Mouse (Mus musculus): ENCODE results near the gene Sar1b. TPM values are rescaled to one million over a fixed set of nuclear protein-coding genes. Genes with fewer than 3 reads are reported as not detected.
"Not testable (repeated sequence)": the region's sequence is repeated elsewhere in the genome, so short reads cannot be mapped to it uniquely, and the experiment has no call there.

Gene Sar1b
- total RNA-seq, 4 experiments from 2014 or later, result 149 to 178 (median 154) TPM

DNA sequence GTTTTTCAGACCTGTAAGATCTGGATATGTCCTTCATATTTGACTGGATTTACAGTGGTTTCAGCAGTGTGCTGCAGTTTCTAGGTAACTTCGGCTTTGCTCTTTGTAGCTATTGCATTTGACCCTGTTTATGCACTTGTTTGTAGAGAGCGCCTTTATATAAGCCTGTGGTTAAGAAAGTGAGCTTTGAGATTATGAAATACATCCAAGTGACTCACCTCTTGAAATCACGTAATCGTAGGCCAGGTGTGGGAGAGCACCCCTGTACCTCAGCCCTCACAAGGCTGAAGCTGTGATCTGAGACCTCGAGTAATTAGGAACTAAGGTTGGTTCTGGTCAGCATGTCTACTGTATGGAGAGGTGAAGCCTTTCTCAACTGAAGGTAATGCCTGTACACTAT is 14.0 kb downstream of the Sar1b start:
- no peak for DNase-seq (ENCODE audit: low spot score)

DNA sequence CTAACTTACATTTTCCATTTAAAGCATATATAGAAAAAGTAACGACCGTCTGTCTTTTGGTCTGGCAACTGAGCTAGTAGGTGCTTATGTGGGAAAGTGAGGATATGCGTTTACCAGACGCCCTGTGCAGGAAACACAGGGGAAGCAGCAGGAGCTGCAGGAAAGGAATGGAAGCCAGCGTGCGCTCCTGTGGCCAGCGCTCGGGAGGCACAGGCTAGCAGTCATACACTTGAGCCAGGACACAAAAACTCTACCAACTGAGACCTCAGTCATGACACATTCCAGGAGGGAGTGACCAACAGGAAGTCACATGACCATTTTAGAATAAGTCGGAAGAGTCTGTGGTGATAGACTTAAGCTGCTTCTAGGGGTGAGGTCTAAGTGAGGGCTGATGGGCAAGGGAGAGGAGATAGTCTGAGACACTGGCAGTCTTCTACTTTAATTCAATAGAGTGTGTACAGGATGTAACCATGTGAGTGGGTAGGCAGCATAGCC is 17.3 kb downstream of the Sar1b start:
- DNase-seq (ENCODE audit: low spot score), result no peak

DNA sequence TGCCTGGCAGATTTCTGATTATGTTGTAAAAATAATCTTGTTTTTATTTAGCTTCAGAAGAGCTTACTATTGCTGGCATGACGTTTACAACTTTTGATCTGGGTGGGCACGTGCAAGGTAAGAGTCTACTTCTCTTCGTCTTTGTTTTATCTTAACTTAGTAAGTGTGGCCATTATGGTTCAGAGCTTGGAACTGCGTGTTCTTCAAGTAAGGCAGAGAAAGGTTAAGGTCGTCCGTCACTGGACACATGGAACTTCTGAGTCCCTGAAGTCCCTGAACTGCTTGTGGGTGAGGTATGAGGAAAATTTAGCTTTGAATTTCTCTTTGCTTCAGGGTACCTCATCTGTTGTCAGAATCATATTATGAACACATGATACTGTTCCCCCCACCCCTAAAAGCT is 19.2 kb downstream of the Sar1b start:
- no peak for DNase-seq (ENCODE audit: low spot score)

DNA sequence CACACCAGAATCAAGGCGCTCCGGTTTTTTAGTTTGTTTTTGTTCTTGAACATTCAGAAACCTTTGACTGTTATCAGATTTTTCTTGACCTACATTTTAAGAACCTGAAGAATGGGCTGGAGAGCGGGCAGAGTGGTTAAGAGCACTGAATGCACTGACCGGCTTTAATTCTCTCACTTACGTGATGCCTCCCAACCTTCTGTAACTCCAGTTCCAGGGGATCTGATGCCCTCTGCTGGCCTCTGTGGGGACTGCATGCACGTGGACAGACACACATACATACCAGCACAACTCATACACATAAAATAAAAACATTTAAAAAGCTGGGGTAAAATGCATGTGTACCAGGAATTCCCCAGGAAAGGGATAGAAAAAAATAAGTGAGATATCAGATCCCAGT is 22.4 kb downstream of the Sar1b start:
- no peak for DNase-seq (ENCODE audit: low spot score)

DNA sequence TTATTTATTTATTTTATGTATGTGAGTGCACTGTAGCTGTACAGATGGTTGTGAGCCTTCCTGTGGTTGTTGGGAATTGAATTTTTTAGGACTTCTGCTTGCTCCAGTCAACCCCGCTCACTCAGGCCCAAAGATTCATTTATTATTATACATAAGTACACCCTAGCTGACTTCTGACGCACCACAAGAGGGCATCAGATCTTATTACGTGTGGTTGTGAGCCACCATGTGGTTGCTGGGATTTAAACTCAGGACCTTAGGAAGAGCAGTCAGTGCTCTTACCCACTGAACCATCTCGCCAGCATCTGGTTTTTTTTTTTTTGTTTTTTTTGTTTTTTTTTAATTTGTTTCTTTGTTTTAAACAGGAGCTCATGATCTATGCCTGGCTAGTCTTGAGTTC is 26.2 kb downstream of the Sar1b start:
- DNase-seq (ENCODE audit: low spot score), result not testable (repeated sequence)

DNA sequence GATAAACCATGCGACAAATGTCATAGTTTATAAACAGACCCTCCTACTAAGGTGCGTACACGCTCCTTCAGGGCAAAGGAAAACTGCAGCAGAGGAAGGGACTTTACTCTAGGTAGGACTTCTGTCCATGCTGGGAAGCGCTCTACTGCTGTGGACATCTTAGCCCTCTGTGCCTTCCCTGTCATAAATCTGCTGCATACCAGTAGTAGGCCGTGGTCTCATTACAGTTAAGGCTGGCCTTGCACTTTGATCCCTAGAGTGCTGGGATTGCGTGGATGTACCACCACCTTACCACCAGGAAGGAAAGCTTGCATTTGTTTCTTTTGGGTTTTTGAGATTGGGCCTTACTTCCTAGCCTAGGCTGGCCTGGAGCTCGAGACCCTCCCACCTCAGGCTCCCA is 27.2 kb downstream of the Sar1b start:
- DNase-seq (ENCODE audit: low spot score), result no peak

DNA sequence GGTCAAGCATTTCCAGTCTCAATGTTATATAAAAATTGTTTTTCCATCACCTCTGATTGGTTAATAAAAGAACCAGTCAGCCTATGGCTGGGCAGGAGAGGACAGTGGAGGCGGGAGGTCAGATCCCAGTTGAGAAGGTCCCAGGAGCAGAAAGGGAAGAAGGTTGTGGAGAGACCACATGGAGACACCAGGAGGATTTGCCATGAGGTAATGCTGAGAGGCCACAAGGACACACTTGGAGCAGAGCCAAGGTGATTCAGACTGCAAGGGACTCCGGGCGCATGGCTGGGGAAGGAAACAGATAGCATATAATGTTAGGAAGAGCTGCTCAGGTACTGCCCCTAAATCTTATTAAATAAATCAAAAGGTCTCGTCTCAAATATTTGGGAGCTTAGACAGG is 32.8 kb downstream of the Sar1b start:
- no peak for DNase-seq (ENCODE audit: low spot score)

DNA sequence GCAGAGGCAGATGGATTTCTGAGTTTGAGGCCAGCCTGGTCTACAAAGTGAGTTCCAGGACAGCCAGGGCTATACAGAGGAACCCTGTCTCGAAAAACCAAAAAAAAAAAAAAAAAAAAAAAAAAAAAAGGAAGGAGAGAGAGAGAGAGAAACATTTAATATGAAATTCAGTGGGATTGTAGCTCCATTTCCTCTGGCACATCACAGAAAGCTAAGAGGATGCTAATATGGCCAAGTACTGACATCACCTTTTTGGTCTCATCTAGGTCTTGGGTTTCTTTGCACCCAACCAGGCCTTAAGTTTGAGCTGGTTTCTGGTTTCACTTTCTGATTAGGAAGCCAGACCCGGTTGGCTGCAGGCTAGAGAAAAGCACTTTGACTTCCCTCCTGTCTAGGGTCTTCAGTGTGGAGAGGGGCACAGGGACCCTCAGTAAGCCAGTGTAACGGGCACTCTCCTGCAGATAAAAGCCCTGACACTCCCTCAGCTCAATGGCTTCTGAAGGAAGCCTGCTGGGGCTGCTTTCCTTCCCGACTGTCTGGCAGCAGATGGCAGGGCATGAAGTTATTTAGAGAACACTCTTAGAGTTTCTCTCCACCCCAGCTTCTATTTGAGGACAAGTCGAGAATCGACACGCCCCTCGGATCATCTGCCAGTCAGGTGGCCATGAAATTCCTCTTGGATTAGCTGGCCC is 37.3 kb downstream of the Sar1b start:
- peak; percentile 35 for DNase-seq (ENCODE audit: low spot score)

DNA sequence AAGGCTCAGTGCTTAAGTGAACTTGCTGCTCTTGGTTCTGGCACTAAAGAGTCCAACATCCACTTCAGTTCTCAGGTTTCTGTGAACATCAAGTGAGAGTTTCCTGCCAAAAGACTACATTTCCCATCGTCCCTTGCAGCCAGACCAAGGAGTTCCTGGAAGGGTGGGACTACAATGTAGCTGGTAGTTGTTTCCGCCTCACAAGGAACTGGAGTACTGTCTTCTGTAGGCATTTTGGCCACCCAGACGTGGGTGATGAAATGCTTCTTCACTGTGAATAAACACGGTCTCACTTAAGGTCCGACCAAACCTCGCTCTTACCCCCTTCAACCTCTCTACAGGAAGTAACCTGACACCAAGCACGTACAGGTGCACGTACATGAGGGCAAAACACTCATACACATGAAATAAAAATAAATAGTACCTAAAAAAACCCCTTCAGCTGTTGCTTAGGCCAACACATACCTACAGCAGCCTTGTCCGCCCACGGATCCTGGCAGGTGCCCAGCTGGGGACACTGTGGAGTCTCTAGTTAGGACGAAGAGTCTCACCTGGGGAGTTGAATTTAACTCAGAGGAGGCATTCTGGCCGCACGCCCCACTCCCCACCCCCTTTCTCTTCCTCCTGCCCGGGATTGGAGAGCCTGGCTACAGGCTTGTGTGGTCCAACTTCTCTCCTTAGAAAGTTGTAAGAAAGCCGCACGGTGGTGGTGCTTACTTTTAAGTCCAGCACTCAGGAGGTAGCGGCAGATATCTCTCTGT is 41.9 kb downstream of the Sar1b start:
- DNase-seq (ENCODE audit: low spot score), result peak; percentile 85

DNA sequence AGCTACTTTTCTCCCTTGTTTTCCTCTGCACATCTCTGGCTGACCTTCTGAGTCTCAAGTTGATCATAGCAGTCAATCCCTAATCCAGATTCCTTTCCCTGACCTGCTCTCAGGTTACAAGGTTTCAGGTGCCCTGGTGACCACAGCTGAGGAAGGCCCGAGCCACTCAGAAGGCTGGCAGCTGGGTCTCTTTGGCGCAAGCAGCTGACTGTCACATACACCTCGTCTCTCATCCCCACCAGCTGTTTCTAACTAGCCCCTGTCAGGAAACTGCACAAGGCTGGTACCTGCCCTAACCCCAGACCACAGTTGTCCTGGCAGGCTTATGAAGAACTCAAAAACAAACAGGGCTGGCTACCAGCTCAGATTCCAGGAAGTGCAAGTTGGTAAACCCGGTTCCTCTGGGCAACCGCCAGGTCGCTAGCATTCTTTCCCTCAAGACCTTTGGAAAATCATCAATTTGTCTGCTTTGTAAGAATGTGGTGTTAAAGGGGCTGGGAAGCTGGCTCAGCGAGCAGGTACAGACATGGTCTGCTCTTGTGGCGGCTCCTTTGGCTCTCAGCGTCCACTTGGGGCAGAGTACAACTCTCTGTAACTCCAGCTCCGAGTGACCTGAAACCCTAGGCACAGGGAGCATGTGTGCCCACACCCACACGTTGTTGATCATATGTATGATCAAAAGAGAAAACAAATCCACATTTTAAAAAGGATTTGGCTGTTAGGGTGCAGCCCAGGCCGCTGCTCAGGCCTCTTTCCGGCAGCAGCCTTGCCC is 43.8 kb downstream of the Sar1b start:
- DNase-seq (ENCODE audit: low spot score), result no peak

DNA sequence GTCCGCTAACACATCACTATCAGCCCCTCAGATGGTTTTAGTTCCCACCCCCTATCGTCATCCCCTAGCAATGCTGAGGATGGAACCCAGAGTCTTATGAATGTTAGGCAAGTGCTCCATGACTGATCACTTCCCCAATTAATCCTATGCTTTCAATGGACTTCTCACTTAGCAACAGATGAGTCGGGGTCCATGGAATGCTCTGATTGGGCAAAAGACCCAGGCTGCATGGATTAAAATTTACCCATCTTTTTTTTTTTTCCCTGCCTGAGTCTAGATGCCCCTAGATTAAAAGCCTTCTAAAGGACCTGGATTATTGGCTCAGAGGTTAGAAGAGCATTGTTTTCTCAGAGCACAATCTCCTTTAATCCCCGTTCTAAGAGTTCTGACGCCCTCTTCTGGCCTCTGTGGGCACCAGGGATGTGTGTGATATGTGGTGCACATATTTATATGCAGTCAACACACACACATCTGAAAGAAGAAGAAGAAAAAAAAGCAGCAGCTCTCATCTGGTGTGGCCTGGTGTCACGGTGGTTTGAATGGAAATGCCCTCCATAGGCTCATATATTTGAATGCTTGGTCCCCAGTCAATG is 46.2 kb downstream of the Sar1b start:
- DNase-seq (ENCODE audit: low spot score), result no peak

DNA sequence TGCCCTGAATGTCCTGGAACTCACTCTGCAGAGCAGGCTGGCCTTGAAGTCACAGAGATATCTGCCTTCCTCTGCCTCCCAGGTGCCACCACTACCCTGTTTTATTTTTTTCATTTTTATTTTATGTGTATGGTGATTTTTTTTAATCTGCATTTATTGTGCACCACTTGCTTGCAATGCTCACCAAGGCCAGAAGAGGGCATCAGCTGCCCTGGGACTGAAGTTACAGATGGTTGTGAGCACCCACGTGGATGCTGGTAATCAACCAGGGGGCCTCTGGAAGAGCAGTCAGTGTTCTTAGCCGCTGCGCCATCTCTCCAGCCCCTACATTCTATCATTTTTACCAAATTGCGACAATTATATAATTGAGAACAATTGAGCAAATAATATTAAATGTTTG is 47.7 kb downstream of the Sar1b start:
- DNase-seq (ENCODE audit: low spot score), result no peak

DNA sequence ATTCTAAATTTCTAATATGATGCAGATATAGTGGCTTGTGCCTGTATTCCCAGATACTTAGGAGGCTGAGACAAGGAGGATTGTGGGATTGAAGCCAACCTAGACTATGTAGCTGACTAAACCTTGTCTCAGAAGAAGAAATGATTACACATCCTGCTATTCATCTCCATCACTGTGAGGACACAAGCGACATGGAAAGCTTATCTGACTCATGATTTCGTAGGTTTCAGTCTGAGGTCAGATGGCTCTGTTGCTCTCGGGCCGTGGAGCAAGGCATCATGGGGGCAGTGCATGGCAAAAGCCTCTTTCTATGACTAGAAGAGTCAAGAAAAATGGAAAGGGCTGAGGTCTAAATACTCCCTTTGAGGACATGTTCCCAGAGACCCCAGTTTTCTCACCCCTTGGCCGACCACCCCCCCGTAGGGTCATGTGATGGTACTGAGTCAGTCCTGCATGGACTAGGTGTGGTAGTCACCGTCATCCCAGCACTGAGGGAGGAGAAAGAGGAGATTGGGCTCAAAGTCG is 48.6 kb downstream of the Sar1b start:
- no peak for DNase-seq (ENCODE audit: low spot score)

DNA sequence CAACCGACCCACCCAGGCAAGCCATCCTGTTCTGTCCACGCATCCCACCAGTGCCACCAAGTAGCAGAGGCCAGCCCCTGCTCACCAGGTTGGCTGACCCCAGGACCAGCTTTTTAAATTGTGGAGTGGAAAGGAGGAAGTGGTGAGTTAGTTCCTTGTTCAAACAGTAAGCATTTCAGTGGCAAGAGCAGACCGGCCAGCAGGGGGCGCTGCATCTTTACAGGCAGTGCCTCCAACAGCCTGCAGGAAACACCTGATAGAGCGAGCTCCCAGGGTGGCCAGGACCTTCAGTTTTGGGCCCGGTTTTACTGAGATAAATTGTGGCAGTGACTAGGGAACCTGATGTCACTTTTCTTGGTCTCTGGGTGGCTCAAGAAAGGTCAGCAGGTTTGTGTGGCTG is 54.3 kb downstream of the Sar1b start:
- DNase-seq (ENCODE audit: low spot score), result peak; percentile 87

DNA sequence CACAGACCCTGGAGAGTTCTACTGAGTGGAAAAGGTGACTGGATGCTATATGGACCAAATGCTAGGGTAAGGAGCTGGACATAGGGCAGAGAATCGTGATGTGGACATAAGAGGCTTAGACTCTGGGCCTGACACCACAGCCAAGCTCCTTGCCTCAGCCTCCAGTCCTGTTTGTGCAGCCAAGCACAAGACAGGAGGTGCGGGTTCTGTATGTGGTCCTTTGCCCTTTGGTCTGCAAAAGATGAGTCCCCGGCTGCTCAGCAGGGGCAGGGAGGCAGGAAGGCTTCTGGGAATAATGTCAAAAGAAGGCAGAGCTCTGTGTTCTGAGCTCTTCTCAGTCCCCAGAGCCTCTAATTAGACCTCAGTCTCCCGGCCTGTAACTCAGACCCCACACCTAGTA is 55.4 kb downstream of the Sar1b start:
- no peak for DNase-seq (ENCODE audit: low spot score)

DNA sequence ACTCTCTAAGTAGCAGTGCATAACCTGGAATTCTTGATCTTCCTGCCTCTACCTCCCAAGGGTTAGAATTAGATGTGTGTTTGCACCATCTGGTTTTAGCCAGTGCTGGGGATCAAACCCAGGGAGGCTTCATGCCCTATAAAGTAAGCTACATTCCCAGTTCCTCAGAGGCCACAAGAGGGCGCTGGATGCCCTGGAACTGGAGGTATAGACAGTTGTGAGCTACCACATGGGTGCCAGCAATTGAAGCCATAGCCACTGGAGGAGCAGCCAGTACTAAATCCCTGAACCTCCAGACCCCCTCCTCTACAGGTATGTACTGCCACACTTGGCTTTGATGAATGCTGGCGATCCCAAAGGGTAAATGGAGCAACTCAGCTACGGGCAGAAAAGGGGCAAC is 56.5 kb downstream of the Sar1b start:
- no peak for DNase-seq (ENCODE audit: low spot score)

DNA sequence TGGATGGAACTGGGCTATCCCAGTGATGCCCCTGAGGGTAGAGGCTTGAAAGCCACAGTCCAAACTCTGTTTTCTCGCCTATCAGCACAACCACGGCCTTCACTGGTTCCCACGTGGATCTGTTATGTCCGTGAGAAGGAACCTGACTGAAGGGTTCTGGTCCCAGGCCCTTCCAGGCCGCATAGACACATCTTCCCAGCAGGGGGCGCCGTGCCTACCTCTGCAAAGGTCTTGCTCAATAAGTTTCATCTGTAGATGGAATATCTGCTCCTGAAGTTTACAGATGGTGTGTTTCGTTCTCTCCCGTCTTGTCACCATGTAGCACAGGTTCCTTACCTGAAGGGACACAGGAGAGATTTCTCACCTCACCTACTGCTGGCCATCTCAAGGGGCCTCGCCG is 57.4 kb downstream of the Sar1b start:
- DNase-seq (ENCODE audit: low spot score), result peak; percentile 76

DNA sequence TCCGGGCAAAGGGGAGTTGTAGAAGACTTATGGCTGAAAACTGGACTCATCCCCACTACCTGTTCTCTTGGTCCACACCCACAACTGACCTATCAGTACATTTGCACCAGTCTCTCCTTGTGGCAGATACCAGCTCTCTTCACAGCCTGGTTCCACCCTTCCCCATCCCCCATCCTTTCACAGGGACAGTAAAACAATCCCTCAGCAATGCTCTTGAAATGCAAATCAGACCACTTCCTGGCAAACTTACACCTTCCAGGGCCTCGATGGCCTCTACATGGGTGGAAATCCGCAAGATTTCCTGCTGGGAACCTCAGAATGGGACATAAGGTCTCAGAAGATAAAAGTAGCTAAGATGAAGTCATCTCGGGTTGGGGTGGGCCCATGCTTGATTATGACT is 59.2 kb downstream of the Sar1b start:
- DNase-seq (ENCODE audit: low spot score), result no peak

DNA sequence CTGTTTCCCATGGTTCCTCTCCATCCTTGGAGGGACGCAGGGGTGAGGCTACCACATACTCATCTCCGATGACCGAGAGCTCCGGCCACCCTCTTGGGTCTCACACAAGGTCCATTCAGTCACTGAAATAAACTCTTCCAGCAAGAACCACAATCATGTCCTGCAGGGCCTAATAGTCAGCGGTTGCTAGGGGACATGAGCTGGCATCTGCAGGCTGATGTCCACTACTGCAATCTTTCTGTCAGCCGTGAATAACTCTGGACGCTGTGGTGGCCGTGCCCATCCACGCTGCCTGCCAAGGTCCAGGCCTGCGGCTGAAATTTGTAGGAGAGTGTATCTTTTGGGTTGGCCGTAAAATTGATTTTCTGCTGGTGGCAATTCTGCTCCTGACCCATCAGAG is 59.8 kb downstream of the Sar1b start:
- no peak for DNase-seq (ENCODE audit: low spot score)

DNA sequence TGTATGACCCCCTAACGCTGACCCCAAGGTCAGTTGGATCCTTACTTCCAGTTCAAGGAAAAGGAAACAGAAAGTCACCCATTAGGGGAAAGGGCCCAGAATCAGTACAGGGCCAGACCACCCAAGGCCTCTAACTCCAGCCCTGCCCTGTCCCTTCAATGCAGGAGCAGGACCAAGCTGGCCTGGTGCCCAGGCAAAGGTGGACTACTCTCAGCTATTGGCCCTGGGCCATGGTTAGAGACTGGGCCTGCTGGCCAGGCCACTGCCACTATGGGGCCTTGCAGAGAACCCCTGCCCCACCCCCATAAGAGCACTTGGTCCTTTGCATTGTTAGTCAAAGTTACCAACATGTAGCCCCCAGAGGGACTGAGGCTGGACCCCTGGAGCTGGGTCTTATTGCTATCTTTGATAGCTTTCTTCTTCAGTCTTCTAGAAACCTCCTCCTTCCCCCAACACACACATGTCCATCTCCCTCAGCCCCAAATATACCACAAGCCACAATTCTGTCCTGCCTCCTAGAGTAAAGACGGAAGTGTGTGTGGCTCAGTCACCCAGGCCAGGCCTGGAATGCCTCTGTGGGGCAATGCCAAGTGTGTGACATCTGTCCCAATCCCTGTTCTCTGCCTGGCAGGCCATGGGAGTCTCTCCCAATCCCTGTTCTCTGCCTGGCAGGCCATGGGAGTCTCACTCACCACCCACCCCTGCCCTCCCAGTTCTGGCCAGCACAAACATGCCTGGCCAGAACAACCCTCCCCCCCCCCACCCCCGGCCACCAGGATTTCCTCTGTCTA is 60.7 kb downstream of the Sar1b start:
- peak; percentile 39 for DNase-seq (ENCODE audit: low spot score)

DNA sequence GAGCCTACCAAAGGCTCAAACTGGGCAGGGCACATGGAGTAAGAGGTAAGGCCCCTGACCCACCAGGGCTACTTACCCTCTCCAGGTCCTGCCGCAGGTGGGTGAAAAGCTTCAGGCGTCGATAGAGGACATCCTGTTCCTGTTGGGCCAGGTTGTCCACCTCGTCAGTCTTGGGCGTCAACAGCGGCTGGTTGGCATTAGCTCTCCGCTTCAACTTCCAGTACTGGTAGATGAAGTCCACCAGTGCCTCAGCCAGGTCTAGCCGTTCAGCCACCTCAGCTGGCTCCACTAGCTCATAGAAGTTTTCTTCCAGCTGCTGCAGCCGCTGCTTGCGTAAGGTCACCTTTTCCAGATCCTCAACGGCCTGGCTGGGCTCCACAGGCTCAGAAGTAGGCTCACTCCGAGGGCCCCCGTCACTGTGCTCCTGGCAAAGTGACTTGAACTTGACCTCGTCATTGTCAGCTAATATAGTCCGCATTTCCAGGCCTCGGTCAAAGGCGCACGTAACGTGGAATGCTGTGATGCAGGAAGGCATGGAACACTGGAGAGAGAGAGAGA is 61.5 kb downstream of the Sar1b start:
- no peak for DNase-seq (ENCODE audit: low spot score)
